ENCODE assay signal across 12 mouse cellular contexts in the genomic region with DNA sequence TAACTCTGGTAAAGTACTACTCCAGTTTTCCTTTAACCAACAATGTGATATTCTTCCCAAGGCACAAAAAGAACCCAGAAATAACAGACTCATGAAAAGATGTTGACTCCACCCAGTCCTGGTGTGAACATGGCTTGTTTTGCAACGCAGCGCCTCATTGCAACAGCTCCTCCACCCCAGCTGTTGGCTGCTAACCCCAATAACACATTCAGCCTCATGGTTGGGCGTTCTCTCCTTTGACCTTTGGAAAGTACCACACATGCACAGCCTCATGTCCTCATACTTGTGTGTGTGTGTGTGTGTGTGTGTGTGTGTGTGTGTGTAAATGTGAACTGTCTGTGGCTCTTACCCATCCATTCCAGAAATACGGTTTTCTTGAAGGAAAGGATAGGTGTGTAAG. TPM values are rescaled to one million over a fixed set of nuclear protein-coding genes. Genes with fewer than 3 reads are reported as not detected.
A peak's percentile ranks its signal among the peaks of the same experiment; 100 is the strongest.
DNase-seq lines count a peak whose midpoint lies in the region; ATAC-seq lines count a peak whose summit lies in the region.
"Had no signal": no experiment of that assay in that cellular context is flagged by ENCODE, and none has a peak within 500 bp of the region (broad histone marks: within the 10 kb centered on the region; RNA-seq: fewer than 3 reads in every experiment).

No protein-coding gene starts in this region.

- no peak overlapping the region for H3K4me2 ChIP-seq in intestine, embryonic 16.5 days (ENCODE audit: low read depth, low read length)
- H3K4me2 ChIP-seq: hindbrain, embryonic 14.5 days had no signal

- no peaks in the 10 kb centered on the region for H3K4me1 ChIP-seq in intestine, embryonic 16.5 days (ENCODE audit: control insufficient read depth, insufficient read depth, low read length)

- no peak overlapping the region for H3K27ac ChIP-seq in intestine, embryonic 16.5 days (ENCODE audit: low read length)
- H3K27ac ChIP-seq: hindbrain, embryonic 14.5 days; layer of hippocampus, adult 2 months; liver, embryonic 14.5 days had no signal

- DNase-seq in heart, adult 18-20 months: peak; percentile 62 to 78
- DNase-seq in heart, postnatal 4 days: no peak
- peak; percentile 16 for DNase-seq in gastrocnemius, postnatal 14 days
- peak; percentile 63 to 68 for DNase-seq in lung, postnatal 4 days
- DNase-seq in cerebellum, adult 18-20 months: no peak
- DNase-seq: forebrain, postnatal 0 days had no signal

- H3K4me3 ChIP-seq in intestine, embryonic 16.5 days (ENCODE audit: low read length): no peak overlapping the region
- H3K4me3 ChIP-seq: layer of hippocampus, adult 2 months had no signal

- no peaks in the 10 kb centered on the region for H3K9me3 ChIP-seq in intestine, embryonic 16.5 days (ENCODE audit: control insufficient read depth, low read length)

- no peaks in the 10 kb centered on the region for H3K27me3 ChIP-seq in intestine, embryonic 16.5 days (replicated peaks; ENCODE audit: control insufficient read depth, insufficient read depth, low read length)

- H3K9ac ChIP-seq in intestine, embryonic 16.5 days (ENCODE audit: low read depth, low read length): no peak overlapping the region
- H3K9ac ChIP-seq: forebrain, postnatal 0 days; hindbrain, embryonic 14.5 days; liver, embryonic 14.5 days had no signal

- 89% methylated on average over 4 of the region's 4 CpGs for WGBS in intestine, embryonic 16.5 days

- intact Hi-C loops in gastrocnemius, postnatal 14 days (cut with DNase I; ENCODE audit: low total_unique reads): no loop called here

- ATAC-seq in CD4-positive, CD25-positive, alpha-beta regulatory T cell, adult 4 months: peak; percentile 43
- ATAC-seq in erythroid progenitor cell, adult 5-6 weeks (replicated peaks; ENCODE audit: low FRiP score, poor library complexity, severe bottlenecking): no peak
- no peak for ATAC-seq in intestine, embryonic 16.5 days
- ATAC-seq: forebrain, postnatal 0 days had no signal

- no peaks in the 10 kb centered on the region for H3K36me3 ChIP-seq in intestine, embryonic 16.5 days (ENCODE audit: control insufficient read depth, insufficient read depth, low read length)

RNA-seq across cellular contexts. Expression of a gene that starts 37.0 kb away (rescaled TPM):
- total RNA-seq in heart, adult 18-20 months (2021): 1 to 10 TPM; 2.5 to 4.9 TPM
- 1 to 10 TPM; 2.7 to 2.8 TPM for total RNA-seq in heart, postnatal 4 days (2021)
- polyA plus RNA-seq in CD4-positive, CD25-positive, alpha-beta regulatory T cell, adult 4 months (2017; shearing (Covaris generic)): 100 to 1,000 TPM in 1 of 2 experiments, 10 to 100 TPM in 1; 91.3 to 105 TPM
- 1 to 10 TPM; 2.6 to 2.7 TPM for total RNA-seq in gastrocnemius, postnatal 14 days (2021)
- 41.8 and 60.8 TPM in 2 replicates for total RNA-seq in erythroid progenitor cell, adult 5-6 weeks (2015; ENCODE audit: low replicate concordance)
- total RNA-seq in erythroid progenitor cell, adult 5-6 weeks (2017; ENCODE audit: low replicate concordance): 7.2 and 16.9 TPM in 2 replicates
- 1.3 and 1.5 TPM in 2 replicates for polyA plus RNA-seq in intestine, embryonic 16.5 days (2015; fragmentation: Nextera tagmentation; extraction: Ambion mirVana)

Comparison
In these comparisons a context has a peak if more than half of its experiments do, and no peak if none do; other contexts are left out.
1. DNase-seq: peak in heart, adult 18-20 months (2 of 2), gastrocnemius, postnatal 14 days (single experiment) and lung, postnatal 4 days (2 of 2); none in heart, postnatal 4 days (single experiment) and cerebellum, adult 18-20 months (0 of 2).